Mouse (Mus musculus): ENCODE data around the gene Agpat1.
A peak's percentile ranks its signal among the peaks of the same experiment; 100 is the strongest.

Gene Agpat1

DNA sequence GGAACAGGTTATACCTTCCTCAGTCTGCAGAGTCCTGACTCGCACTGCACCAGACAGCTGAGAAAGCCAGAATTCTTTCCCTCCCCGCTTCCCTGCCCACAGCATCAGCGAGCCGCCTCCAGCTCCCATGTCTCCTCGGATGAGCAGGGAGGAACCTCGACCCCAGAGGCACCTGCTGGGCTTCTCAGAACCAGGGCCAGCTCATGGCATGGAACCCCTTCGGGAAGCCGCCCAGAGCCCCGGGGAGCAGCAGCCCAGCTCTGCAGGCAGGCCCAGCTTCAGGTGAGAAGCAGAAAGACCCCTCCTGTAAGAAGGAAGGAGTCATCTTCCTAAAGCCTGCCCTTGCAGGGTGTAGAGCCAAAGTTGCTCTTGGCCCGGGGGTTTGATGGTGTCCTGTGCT lies 48.5 kb downstream of the Agpat1 start:
- no peak for DNase-seq (ENCODE audit: low read depth, low spot score)

GRCm38 (mm10) chr17:34652985-34653384 lies 48.9 kb downstream of the Agpat1 start:
- DNase-seq (ENCODE audit: low read depth, low spot score), result no peak

- peak; percentile 57 for DNase-seq (ENCODE audit: low read depth, low spot score)
Measured at GRCm38 (mm10) chr17:34653746-34654285, 49.8 kb downstream of the Agpat1 start.

GRCm38 (mm10) chr17:34654392-34654791 lies 50.3 kb downstream of the Agpat1 start:
- no peak for DNase-seq (ENCODE audit: low read depth, low spot score)

- DNase-seq (ENCODE audit: low read depth, low spot score), result no peak
Measured at GRCm38 (mm10) chr17:34655160-34655559, 51.1 kb downstream of the Agpat1 start.

DNA sequence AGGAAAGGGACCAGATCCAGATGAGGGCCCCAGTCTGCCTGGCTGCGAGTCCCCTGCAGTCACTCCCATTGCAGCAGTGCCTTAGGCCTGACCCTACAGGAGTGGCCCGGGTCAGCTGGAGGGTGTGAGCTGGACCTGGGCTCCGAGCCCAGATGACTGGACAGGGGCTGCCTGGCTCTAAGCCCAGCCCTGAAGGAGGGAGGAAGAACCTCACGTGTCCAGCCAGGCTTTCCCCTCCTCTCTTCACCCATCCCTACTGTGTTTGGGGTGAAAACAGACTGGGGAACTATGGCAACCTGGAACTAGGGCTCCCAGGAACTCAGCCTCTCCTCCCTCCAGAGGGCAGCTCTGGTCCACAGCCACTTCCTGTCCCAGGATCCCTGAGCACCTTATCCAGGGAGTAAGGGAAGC lies 51.5 kb downstream of the Agpat1 start:
- DNase-seq (ENCODE audit: low read depth, low spot score), result no peak

DNA sequence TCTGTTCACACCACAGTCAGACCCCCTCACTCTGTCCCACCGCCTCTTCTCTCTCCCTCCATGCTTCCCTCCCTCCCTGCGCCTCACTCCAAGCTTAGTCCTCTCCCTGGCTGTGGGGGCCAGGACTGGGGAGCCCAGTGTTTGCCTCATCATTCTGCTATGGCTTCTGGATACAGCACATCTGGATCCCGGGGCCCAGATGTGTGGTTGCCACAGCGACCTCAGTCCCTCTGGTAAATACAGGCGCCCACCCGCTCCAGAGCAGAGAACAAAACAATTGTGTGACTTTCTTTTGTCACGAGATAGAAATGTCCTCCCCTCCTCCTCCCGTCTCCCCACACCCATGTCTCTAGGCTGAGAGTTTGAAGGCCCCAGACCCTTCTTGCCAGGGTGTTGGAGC lies 52.6 kb downstream of the Agpat1 start:
- no peak for DNase-seq (ENCODE audit: low read depth, low spot score)

GRCm38 (mm10) chr17:34657271-34657670 lies 53.2 kb downstream of the Agpat1 start:
- DNase-seq (ENCODE audit: low read depth, low spot score), result no peak

DNA sequence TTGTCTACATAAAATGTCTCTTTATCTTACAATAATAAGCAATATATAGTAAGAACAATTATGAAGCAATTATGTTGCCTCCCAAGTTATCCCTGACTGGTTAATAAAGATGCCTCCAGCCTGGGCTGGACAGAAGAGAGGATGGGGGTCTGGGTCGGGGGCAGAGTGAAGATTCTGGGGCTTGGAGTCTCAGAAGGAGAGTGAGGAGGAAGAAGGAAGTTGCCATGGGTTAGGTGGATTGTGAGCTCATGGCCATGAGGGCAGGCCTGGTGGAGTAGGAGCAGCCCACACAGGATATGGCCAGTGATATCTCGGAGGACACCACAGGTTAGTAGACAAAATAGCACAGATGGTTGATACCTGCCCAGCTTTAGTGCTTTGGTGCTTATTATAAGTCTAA lies 54.1 kb downstream of the Agpat1 start:
- DNase-seq (ENCODE audit: low read depth, low spot score), result no peak

- DNase-seq (ENCODE audit: low read depth, low spot score), result no peak
Measured at GRCm38 (mm10) chr17:34658591-34658990, 54.5 kb downstream of the Agpat1 start.

DNA sequence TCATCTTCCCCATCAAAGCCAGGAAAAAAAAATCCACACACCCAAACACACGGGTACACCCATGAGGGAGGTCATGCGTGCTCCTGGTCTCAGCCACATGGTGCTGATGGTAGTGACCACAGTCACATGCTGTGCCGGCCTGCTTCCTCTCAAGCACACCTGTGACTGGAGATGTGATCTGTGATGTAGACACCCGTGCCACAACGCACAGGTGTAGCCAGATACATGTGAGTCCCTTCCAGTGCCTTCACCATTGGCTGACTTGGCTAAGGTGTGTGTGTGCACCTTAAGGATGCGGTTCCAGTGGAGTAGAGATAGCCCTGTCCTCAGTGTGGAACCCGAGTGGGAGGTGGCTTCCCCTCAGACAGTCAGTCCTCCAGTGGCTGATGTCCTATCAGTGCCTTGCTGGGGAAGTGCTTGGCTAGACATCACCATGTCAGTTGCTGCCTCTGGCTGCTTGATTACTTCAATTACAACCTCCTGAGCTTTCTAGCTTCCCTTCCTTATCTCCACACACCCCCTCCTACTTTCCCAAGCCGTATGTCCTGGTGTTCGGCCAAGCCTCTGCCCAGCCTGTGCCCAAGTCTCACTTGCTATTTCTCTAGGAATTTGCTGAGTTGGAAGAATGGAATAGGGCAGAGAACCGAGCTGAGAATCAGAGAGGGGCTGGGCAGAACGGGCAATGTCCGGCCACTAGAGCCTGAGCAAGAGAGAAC lies 55.3 kb downstream of the Agpat1 start:
- no peak for DNase-seq (ENCODE audit: low read depth, low spot score)

- no peak for DNase-seq (ENCODE audit: low read depth, low spot score)
Measured at GRCm38 (mm10) chr17:34659897-34660214, 55.8 kb downstream of the Agpat1 start.

DNA sequence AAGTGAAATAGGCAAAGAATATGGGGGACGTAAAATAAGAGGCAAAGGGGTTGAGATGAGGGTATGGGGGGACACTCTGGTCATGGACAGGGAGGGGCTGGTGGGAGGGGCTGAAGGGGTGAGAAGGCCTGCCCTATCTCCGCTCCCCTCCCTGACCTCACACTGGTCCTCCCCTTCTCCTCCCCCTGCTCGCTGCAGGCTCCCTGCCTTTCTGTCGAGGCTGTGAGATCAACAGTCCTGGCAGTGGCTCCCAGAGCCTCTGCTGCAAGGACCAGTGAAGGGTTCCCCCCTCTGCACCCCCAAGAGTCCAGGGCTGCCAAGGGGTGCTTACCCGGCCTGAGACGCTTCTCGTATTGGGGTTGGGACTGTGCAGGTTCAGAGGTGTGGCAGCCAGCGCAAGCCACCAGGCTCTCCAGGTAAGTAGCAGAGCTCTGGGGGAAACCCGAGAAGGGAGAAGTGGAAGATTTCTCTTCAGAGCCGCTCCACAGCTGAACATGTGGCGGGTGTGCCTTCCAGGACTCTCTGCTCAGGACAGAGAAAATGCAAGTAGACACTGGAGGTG lies 56.3 kb downstream of the Agpat1 start:
- no peak for DNase-seq (ENCODE audit: low read depth, low spot score)

DNA sequence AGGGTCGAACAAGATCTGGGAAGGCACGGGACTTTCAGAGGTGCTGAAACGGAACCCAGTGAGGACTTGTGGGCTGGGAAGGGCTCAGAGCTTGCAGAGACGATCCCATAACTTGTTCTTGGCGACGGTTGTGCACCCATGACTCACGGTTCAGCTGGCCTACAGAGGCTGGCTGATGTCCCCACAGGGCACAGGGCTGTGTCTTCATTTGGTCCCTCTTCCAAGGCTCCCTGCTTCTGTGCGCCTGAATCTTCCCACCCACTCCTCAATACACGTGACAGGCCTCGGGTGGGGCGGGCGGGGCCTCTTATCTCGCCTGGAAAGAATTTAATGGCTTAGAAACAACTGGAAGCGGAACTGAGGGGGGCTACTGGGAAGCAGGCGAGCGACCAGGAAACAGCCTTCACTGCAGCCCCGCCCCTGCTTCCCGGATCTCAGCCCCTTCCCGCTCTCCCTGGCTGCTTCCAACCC lies 57.1 kb downstream of the Agpat1 start:
- no peak for DNase-seq (ENCODE audit: low read depth, low spot score)

DNA sequence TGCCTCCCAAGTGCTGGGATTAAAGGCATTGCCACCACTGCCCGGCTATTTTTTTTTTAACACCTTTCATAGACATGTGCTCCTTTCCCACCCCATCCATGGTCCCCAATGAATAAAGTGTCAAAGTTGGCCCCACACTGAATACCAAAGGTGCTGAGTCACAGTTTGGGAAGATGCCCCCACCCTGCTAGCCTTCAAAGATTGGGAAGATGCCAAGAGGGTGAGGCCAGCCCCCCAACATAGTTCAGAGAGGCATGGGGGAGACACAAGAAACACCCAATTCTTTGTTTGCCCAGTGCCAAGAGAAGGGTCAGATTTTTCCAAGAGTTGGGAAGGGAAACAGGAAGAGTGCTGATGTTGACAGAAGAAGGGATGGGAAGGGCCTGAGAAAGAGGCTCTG lies 58.4 kb downstream of the Agpat1 start:
- no peak for DNase-seq (ENCODE audit: low read depth, low spot score)

- no peak for DNase-seq (ENCODE audit: low read depth, low spot score)
Measured at GRCm38 (mm10) chr17:34662978-34663377, 58.9 kb downstream of the Agpat1 start.
